Mouse (Mus musculus): ENCODE measurements around the gene Gng13.

DNA sequence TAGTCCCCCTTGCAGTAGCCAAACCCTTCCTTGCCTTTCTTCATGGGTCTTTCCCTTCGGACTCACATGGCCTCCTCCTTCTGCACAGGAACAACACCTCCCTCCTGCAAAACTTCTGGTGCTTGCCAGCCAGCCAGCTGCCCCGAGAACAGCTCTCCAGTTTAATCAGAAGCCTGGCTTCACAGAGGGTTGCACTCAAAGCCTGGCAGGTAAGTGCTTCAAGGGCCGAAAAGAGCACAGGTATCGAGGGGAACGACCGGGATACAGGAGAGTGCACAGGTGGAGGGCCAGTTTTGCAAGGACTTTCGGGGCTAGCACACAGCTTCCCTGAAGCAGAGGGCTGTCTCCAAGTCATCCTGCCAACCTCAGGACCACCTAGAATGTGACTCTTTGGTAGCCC, 21.9 kb downstream of the Gng13 start:
- TF ChIP-seq EP300 (IDR thresholded peaks at IDR 0.05), result no peak
- no peak for TF ChIP-seq CTCF (IDR thresholded peaks at IDR 0.05)

All from lung, postnatal 0 days (tissue).